9 mouse cellular contexts compared by ENCODE assay signal in the genomic region with DNA sequence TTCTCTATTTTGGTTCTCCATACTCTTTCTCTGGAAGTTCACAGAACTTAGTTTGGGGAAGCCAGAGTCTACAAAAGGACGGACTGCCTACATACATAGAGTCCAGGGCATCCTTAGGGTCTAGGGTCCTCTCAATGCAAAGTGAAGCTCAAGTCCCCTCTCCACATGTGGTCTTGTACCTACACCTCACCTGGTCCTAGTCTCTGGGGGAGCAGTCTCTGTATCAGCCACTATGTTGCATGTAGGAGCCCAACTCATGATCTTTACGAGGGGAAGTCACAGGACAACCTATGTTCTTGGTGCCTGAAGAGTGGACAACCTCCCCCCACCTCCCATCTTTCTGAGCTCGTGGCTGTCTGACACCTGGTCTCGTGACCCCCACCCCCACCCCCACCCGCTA. TPM values are rescaled to one million over a fixed set of nuclear protein-coding genes. Genes with fewer than 3 reads are reported as not detected.
DNase-seq lines count a peak whose midpoint lies in the region; ATAC-seq and TF ChIP-seq lines count a peak whose summit lies in the region.
"Had no signal": no experiment of that assay in that cellular context is flagged by ENCODE, and none has a peak within 500 bp of the region (broad histone marks: within the 10 kb centered on the region; RNA-seq: fewer than 3 reads in every experiment).

No protein-coding gene starts in this region.

- ATAC-seq in lung, embryonic 14.5 days (ENCODE audit: insufficient read depth): no peak
- ATAC-seq in forebrain, embryonic 16.5 days: peak; percentile 36; the same call in 1 of the 2 replicates
- no peak for ATAC-seq in liver, embryonic 12.5 days
- no peak for ATAC-seq in stomach, embryonic 16.5 days (ENCODE audit: insufficient read depth, low FRiP score)

- no peak for DNase-seq in lung, embryonic 14.5 days
- no peak for DNase-seq in lung, adult 18-20 months
- DNase-seq in right cerebral cortex, postnatal 25 days: no peak
- no peak for DNase-seq in ovary, adult 18-20 months (ENCODE audit: low spot score)
- no peak for DNase-seq in gastrocnemius, postnatal 4 days (ENCODE audit: low spot score in 2 of 2)
- DNase-seq: gastrocnemius, postnatal 25 days had no signal

- no peak overlapping the region for H3K27ac ChIP-seq in lung, embryonic 14.5 days (ENCODE audit: low read depth)
- no peak overlapping the region for H3K27ac ChIP-seq in forebrain, embryonic 16.5 days (ENCODE audit: low read length)
- no peak overlapping the region for H3K27ac ChIP-seq in liver, embryonic 12.5 days
- no peak overlapping the region for H3K27ac ChIP-seq in stomach, embryonic 16.5 days (ENCODE audit: low read length)

- peaks cover 26% of the 10 kb centered on the region for H3K27me3 ChIP-seq in lung, embryonic 14.5 days (ENCODE audit: insufficient read depth, low read length)
- no peaks in the 10 kb centered on the region for H3K27me3 ChIP-seq in forebrain, embryonic 16.5 days (replicated peaks; ENCODE audit: control insufficient read depth, insufficient read depth, low read length)
- H3K27me3 ChIP-seq in liver, embryonic 12.5 days (replicated peaks): peaks cover 43% of the 10 kb centered on the region
- peaks cover 15% of the 10 kb centered on the region for H3K27me3 ChIP-seq in stomach, embryonic 16.5 days (ENCODE audit: control insufficient read depth, insufficient read depth, low read length)

- 12% methylated on average over 5 of the region's 5 CpGs for WGBS in lung, embryonic 14.5 days
- 16% methylated on average over 5 of the region's 5 CpGs for WGBS in forebrain, embryonic 16.5 days
- 8% methylated on average over 5 of the region's 5 CpGs for WGBS in liver, embryonic 12.5 days (ENCODE audit: insufficient replicate concordance)
- 11% methylated on average over 5 of the region's 5 CpGs for WGBS in stomach, embryonic 16.5 days

- no peaks in the 10 kb centered on the region for H3K36me3 ChIP-seq in lung, embryonic 14.5 days (ENCODE audit: insufficient read depth)
- no peaks in the 10 kb centered on the region for H3K36me3 ChIP-seq in forebrain, embryonic 16.5 days (ENCODE audit: control insufficient read depth, insufficient read depth)
- no peaks in the 10 kb centered on the region for H3K36me3 ChIP-seq in liver, embryonic 12.5 days
- H3K36me3 ChIP-seq in stomach, embryonic 16.5 days (ENCODE audit: control insufficient read depth, insufficient read depth, low read length): no peaks in the 10 kb centered on the region

- H3K9ac ChIP-seq in lung, embryonic 14.5 days: no peak overlapping the region
- peak overlapping the region; percentile 74 for H3K9ac ChIP-seq in forebrain, embryonic 16.5 days (replicated peaks; ENCODE audit: low read depth, low read length)
- H3K9ac ChIP-seq in liver, embryonic 12.5 days: no peak overlapping the region
- no peak overlapping the region for H3K9ac ChIP-seq in stomach, embryonic 16.5 days (ENCODE audit: low read length)

- no peak for TF ChIP-seq CTCF in lung, embryonic 14.5 days (IDR thresholded peaks at IDR 0.05; ENCODE audit: low read depth)

- no peaks in the 10 kb centered on the region; the same call in 1 of the 2 replicates for H3K9me3 ChIP-seq in lung, embryonic 14.5 days (ENCODE audit: low read depth, low read length)
- H3K9me3 ChIP-seq in forebrain, embryonic 16.5 days (ENCODE audit: control insufficient read depth, low read length): no peaks in the 10 kb centered on the region
- 0 out of 2 replicates have a peak, but pooled peaks cover 3% of the 10 kb centered on the region for H3K9me3 ChIP-seq in liver, embryonic 12.5 days (replicated peaks)
- no peaks in the 10 kb centered on the region; the same call in 1 of the 2 replicates for H3K9me3 ChIP-seq in stomach, embryonic 16.5 days (replicated peaks; ENCODE audit: control insufficient read depth, low read length)

- H3K4me3 ChIP-seq in lung, embryonic 14.5 days (ENCODE audit: low read depth, low read length): peak overlapping the region; percentile 40
- H3K4me3 ChIP-seq in forebrain, embryonic 16.5 days (replicated peaks; ENCODE audit: low read length): peak overlapping the region; percentile 69
- peak overlapping the region; percentile 37; the same call in 1 of the 2 replicates for H3K4me3 ChIP-seq in liver, embryonic 12.5 days
- H3K4me3 ChIP-seq in stomach, embryonic 16.5 days (replicated peaks; ENCODE audit: low read length): 0 out of 2 replicates have a peak overlapping the region, but pooled peaks have one; percentile 52

- H3K4me2 ChIP-seq in lung, embryonic 14.5 days: peak overlapping the region; percentile 74
- H3K4me2 ChIP-seq in forebrain, embryonic 16.5 days (ENCODE audit: low read length): peak overlapping the region; percentile 83
- H3K4me2 ChIP-seq in liver, embryonic 12.5 days: peak overlapping the region; percentile 60
- peak overlapping the region; percentile 73 for H3K4me2 ChIP-seq in stomach, embryonic 16.5 days (ENCODE audit: low read depth, low read length)

- no peaks in the 10 kb centered on the region for H3K4me1 ChIP-seq in lung, embryonic 14.5 days (ENCODE audit: insufficient read depth)
- peaks cover 8% of the 10 kb centered on the region for H3K4me1 ChIP-seq in forebrain, embryonic 16.5 days (replicated peaks; ENCODE audit: control insufficient read depth, insufficient read depth, low read length)
- no peaks in the 10 kb centered on the region for H3K4me1 ChIP-seq in liver, embryonic 12.5 days
- H3K4me1 ChIP-seq in stomach, embryonic 16.5 days (ENCODE audit: control insufficient read depth, insufficient read depth, low read length): no peaks in the 10 kb centered on the region

RNA-seq across cellular contexts. Expression of a gene that starts 0.4 kb away (rescaled TPM):
- polyA plus RNA-seq in lung, embryonic 14.5 days (2014; fragmentation: Nextera tagmentation; extraction: Ambion mirVana): 0.18 and 0.64 TPM in 2 replicates
- 0.98 and 1.1 TPM in 2 replicates for polyA plus RNA-seq in forebrain, embryonic 16.5 days (2015; fragmentation: Nextera tagmentation; extraction: Ambion mirVana)
- 0.08 and 0.28 TPM in 2 replicates for polyA plus RNA-seq in liver, embryonic 12.5 days (2016; fragmentation: Nextera tagmentation; extraction: Ambion mirVana)
- 0.27 and 0.75 TPM in 2 replicates for polyA plus RNA-seq in stomach, embryonic 16.5 days (2015; fragmentation: Nextera tagmentation; extraction: Ambion mirVana)
- total RNA-seq in gastrocnemius, postnatal 4 days (2021): not detected
- total RNA-seq: gastrocnemius, postnatal 25 days had no signal

RNA-seq across cellular contexts. Expression of a gene that starts 1.0 kb away (rescaled TPM):
- polyA plus RNA-seq in lung, embryonic 14.5 days (2014; fragmentation: Nextera tagmentation; extraction: Ambion mirVana): 22.3 and 23.0 TPM in 2 replicates
- 28.2 and 32.2 TPM in 2 replicates for polyA plus RNA-seq in forebrain, embryonic 16.5 days (2015; fragmentation: Nextera tagmentation; extraction: Ambion mirVana)
- 14.1 and 14.9 TPM in 2 replicates for polyA plus RNA-seq in liver, embryonic 12.5 days (2016; fragmentation: Nextera tagmentation; extraction: Ambion mirVana)
- polyA plus RNA-seq in stomach, embryonic 16.5 days (2015; fragmentation: Nextera tagmentation; extraction: Ambion mirVana): 13.9 and 15.3 TPM in 2 replicates
- 10 to 100 TPM; 14.3 to 20.1 TPM for total RNA-seq in gastrocnemius, postnatal 4 days (2021)
